Mouse (Mus musculus): ENCODE data around the gene Abhd2. TPM values are rescaled to one million over a fixed set of nuclear protein-coding genes. Genes with fewer than 3 reads are reported as not detected.
A peak's percentile ranks its signal among the peaks of the same experiment; 100 is the strongest.

The Abhd2 gene
- polyA plus RNA-seq, 1 experiment from 2014 or later, result 8.2 TPM

- Histone ChIP-seq H3K4me2 (no peak overlapping the region), H3K9ac (no peak overlapping the region), H3K36me3 (no peaks in the 10 kb centered on the region), H3K27ac (no peak overlapping the region), H3K4me1 (replicated peaks) (peaks cover 63% of the 10 kb centered on the region), H3K9me3 (replicated peaks) (no peaks in the 10 kb centered on the region), H3K27me3 (no peaks in the 10 kb centered on the region), H3K4me3 (replicated peaks) (no peak overlapping the region)
- 63% methylated on average over 4 of the region's 4 CpGs for WGBS (ENCODE audit: insufficient replicate concordance)
- no peak for ATAC-seq (ENCODE audit: low read depth)
- no peak for DNase-seq
Measured at GRCm38 (mm10) chr7:79266228-79266627, 6.8 kb upstream of the Abhd2 start.

GRCm38 (mm10) chr7:79267690-79268388, 5.2 kb upstream of the Abhd2 start:
- Histone ChIP-seq H3K4me3 (replicated peaks) (no peak overlapping the region), H3K9me3 (replicated peaks) (no peaks in the 10 kb centered on the region), H3K4me2 (peak overlapping the region; percentile 36; the same call in 1 of the 2 replicates), H3K27me3 (no peaks in the 10 kb centered on the region), H3K27ac (peak overlapping the region; percentile 76), H3K36me3 (no peaks in the 10 kb centered on the region), H3K9ac (peak overlapping the region; percentile 39; the same call in 1 of the 2 replicates), H3K4me1 (replicated peaks) (peaks cover 70% of the 10 kb centered on the region)
- ATAC-seq (ENCODE audit: low read depth) (no peak), DNase-seq (peak; percentile 55)
- 27% methylated on average over 7 of the region's 7 CpGs for WGBS (ENCODE audit: insufficient replicate concordance)

GRCm38 (mm10) chr7:79268897-79269296, 4.1 kb upstream of the Abhd2 start:
- Histone ChIP-seq H3K9ac (peak overlapping the region; percentile 69), H3K4me2 (peak overlapping the region; percentile 75), H3K4me1 (replicated peaks) (peaks cover 64% of the 10 kb centered on the region), H3K27me3 (no peaks in the 10 kb centered on the region), H3K36me3 (no peaks in the 10 kb centered on the region), H3K4me3 (replicated peaks) (peak overlapping the region; percentile 29; the same call in 1 of the 2 replicates), H3K27ac (peak overlapping the region; percentile 94), H3K9me3 (replicated peaks) (no peaks in the 10 kb centered on the region)
- WGBS (ENCODE audit: insufficient replicate concordance), result 83% methylated on average over 8 of the region's 8 CpGs
- no peak for ATAC-seq (ENCODE audit: low read depth)
- DNase-seq, result no peak

GRCm38 (mm10) chr7:79269411-79269810, 3.6 kb upstream of the Abhd2 start:
- DNase-seq, result peak; percentile 74

GRCm38 (mm10) chr7:79269866-79270265, 3.1 kb upstream of the Abhd2 start:
- Histone ChIP-seq H3K27me3 (no peaks in the 10 kb centered on the region), H3K4me1 (replicated peaks) (peaks cover 74% of the 10 kb centered on the region), H3K9me3 (replicated peaks) (no peaks in the 10 kb centered on the region), H3K27ac (peak overlapping the region; percentile 94), H3K9ac (peak overlapping the region; percentile 69), H3K36me3 (no peaks in the 10 kb centered on the region), H3K4me3 (replicated peaks) (peak overlapping the region; percentile 29), H3K4me2 (peak overlapping the region; percentile 75)
- WGBS (ENCODE audit: insufficient replicate concordance), result 0% methylated on average over 1 of the region's 1 CpGs
- DNase-seq (peak; percentile 81), ATAC-seq (ENCODE audit: low read depth) (peak; percentile 55)

More at GRCm38 (mm10) chr7:79269411-79269810, 3.6 kb upstream of the Abhd2 start:
- peak; percentile 37 for ATAC-seq (ENCODE audit: low read depth)
- Histone ChIP-seq H3K4me2 (peak overlapping the region; percentile 75), H3K27me3 (no peaks in the 10 kb centered on the region), H3K4me3 (replicated peaks) (peak overlapping the region; percentile 29), H3K4me1 (replicated peaks) (peaks cover 69% of the 10 kb centered on the region), H3K9me3 (replicated peaks) (no peaks in the 10 kb centered on the region), H3K27ac (peak overlapping the region; percentile 94), H3K36me3 (no peaks in the 10 kb centered on the region), H3K9ac (peak overlapping the region; percentile 69)
- WGBS (ENCODE audit: insufficient replicate concordance), result 14% methylated on average over 8 of the region's 8 CpGs

- H3K36me3 ChIP-seq, result 0 out of 2 replicates have a peak, but pooled peaks cover 3% of the 10 kb centered on the region
- 0 out of 2 replicates have a peak overlapping the region, but pooled peaks have one; percentile 10 for H3K4me3 ChIP-seq (replicated peaks)
- peak overlapping the region; percentile 69 for H3K9ac ChIP-seq
- 35% methylated on average over 9 of the region's 9 CpGs for WGBS (ENCODE audit: insufficient replicate concordance)
- DNase-seq (peak; percentile 77), ATAC-seq (ENCODE audit: low read depth) (peak; percentile 32)
- peak overlapping the region; percentile 94 for H3K27ac ChIP-seq
- H3K4me2 ChIP-seq, result peak overlapping the region; percentile 75
- no peaks in the 10 kb centered on the region for H3K27me3 ChIP-seq
- no peaks in the 10 kb centered on the region for H3K9me3 ChIP-seq (replicated peaks)
- H3K4me1 ChIP-seq (replicated peaks), result peaks cover 85% of the 10 kb centered on the region
Measured at GRCm38 (mm10) chr7:79270961-79271387, 2.0 kb upstream of the Abhd2 start.

GRCm38 (mm10) chr7:79271861-79272788, 874 bp upstream of the Abhd2 start:
- peak; percentile 6 for ATAC-seq (ENCODE audit: low read depth)
- Histone ChIP-seq H3K27me3 (no peaks in the 10 kb centered on the region), H3K36me3 (peaks cover 9% of the 10 kb centered on the region; the same call in 1 of the 2 replicates), H3K4me2 (peak overlapping the region; percentile 75), H3K9ac (peak overlapping the region; percentile 69), H3K4me1 (replicated peaks) (peaks cover 91% of the 10 kb centered on the region), H3K4me3 (replicated peaks) (peak overlapping the region; percentile 55), H3K27ac (peak overlapping the region; percentile 94), H3K9me3 (replicated peaks) (no peaks in the 10 kb centered on the region)
- WGBS (ENCODE audit: insufficient replicate concordance), result 61% methylated on average over 16 of the region's 16 CpGs
- no peak for DNase-seq

- Histone ChIP-seq H3K9ac (peak overlapping the region; percentile 97), H3K4me2 (peak overlapping the region; percentile 91), H3K36me3 (peaks cover 13% of the 10 kb centered on the region; the same call in 1 of the 2 replicates), H3K9me3 (replicated peaks) (no peaks in the 10 kb centered on the region), H3K27me3 (no peaks in the 10 kb centered on the region), H3K4me1 (replicated peaks) (peaks cover 91% of the 10 kb centered on the region), H3K4me3 (replicated peaks) (peak overlapping the region; percentile 90), H3K27ac (peak overlapping the region; percentile 86)
- 19% methylated on average over 15 of the region's 15 CpGs for WGBS (ENCODE audit: insufficient replicate concordance)
- DNase-seq (no peak), ATAC-seq (ENCODE audit: low read depth) (no peak)
Measured at GRCm38 (mm10) chr7:79273738-79274472, 906 bp downstream of the Abhd2 start.

GRCm38 (mm10) chr7:79274473-79275010, 1.5 kb downstream of the Abhd2 start:
- H3K9ac ChIP-seq, result peak overlapping the region; percentile 97
- WGBS (ENCODE audit: insufficient replicate concordance), result 79% methylated on average over 8 of the region's 8 CpGs
- no peaks in the 10 kb centered on the region for H3K9me3 ChIP-seq (replicated peaks)
- no peak for ATAC-seq (ENCODE audit: low read depth)
- H3K27me3 ChIP-seq, result no peaks in the 10 kb centered on the region
- peaks cover 19% of the 10 kb centered on the region for H3K36me3 ChIP-seq
- peaks cover 91% of the 10 kb centered on the region for H3K4me1 ChIP-seq (replicated peaks)
- H3K4me2 ChIP-seq, result peak overlapping the region; percentile 91
- DNase-seq, result no peak
- peak overlapping the region; percentile 90 for H3K4me3 ChIP-seq (replicated peaks)
- peak overlapping the region; percentile 86; the same call in 1 of the 2 replicates for H3K27ac ChIP-seq

GRCm38 (mm10) chr7:79275345-79275744, 2.3 kb downstream of the Abhd2 start:
- Histone ChIP-seq H3K4me1 (replicated peaks) (peaks cover 89% of the 10 kb centered on the region), H3K36me3 (peaks cover 19% of the 10 kb centered on the region), H3K9me3 (replicated peaks) (no peaks in the 10 kb centered on the region), H3K4me2 (peak overlapping the region; percentile 91), H3K9ac (peak overlapping the region; percentile 97), H3K27me3 (no peaks in the 10 kb centered on the region), H3K27ac (peak overlapping the region; percentile 86), H3K4me3 (replicated peaks) (peak overlapping the region; percentile 90)
- DNase-seq (no peak), ATAC-seq (ENCODE audit: low read depth) (no peak)
- WGBS (ENCODE audit: insufficient replicate concordance), result 36% methylated on average over 11 of the region's 11 CpGs

All from liver, embryonic 13.5 days (tissue).